Mouse (Mus musculus) megakaryocyte, embryonic 14.5 days (primary cell): Measurements from ENCODE around the gene Lrba.

Experiments used
- FLI1 ChIP-seq: IDR thresholded peaks from 2 replicates; pipeline ENCODE4 v1.6.1; 2012; ENCODE audit warnings: low read length, inconsistent platforms, mixed read lengths
- GATA1 ChIP-seq: IDR thresholded peaks from 3 replicates; pipeline ENCODE4 v1.6.1; 2012; ENCODE audit warnings: mixed read lengths, low read length, inconsistent platforms, borderline replicate concordance

- no peak for TF ChIP-seq FLI1
- no peak for TF ChIP-seq GATA1
Measured at GRCm38 (mm10) chr3:86759383-86759782, 534.9 kb downstream of the Lrba start.
